ENCODE assay signal across 23 mouse cellular contexts in genomic region chr6:100092870-100093269, GRCm38 (mm10).
DNase-seq lines count a peak whose midpoint lies in the region; ATAC-seq and TF ChIP-seq lines count a peak whose summit lies in the region.
"Had no signal": no experiment of that assay in that cellular context is flagged by ENCODE, and none has a peak within 500 bp of the region (broad histone marks: within the 10 kb centered on the region; RNA-seq: fewer than 3 reads in every experiment).

No protein-coding gene starts in this region.

- no peak overlapping the region for H3K9ac ChIP-seq in stomach, embryonic 14.5 days (replicated peaks; ENCODE audit: low read depth, low read length)
- no peak overlapping the region for H3K9ac ChIP-seq in stomach, postnatal 0 days (ENCODE audit: low read length)
- no peak overlapping the region for H3K9ac ChIP-seq in limb, embryonic 13.5 days
- H3K9ac ChIP-seq in liver, embryonic 12.5 days = no peak overlapping the region
- H3K9ac ChIP-seq: embryonic facial prominence, embryonic 13.5 days; forebrain, embryonic 12.5 days; heart, embryonic 15.5 days; hindbrain, embryonic 13.5 days; liver, embryonic 13.5 days; lung, embryonic 15.5 days had no signal

- 35% methylated on average over 8 of the region's 8 CpGs for WGBS in stomach, embryonic 14.5 days
- 43% methylated on average over 8 of the region's 8 CpGs for WGBS in stomach, postnatal 0 days
- WGBS in limb, embryonic 13.5 days = 6% methylated on average over 8 of the region's 8 CpGs
- 65% methylated on average over 8 of the region's 8 CpGs for WGBS in liver, embryonic 12.5 days (ENCODE audit: insufficient replicate concordance)

- no peaks in the 10 kb centered on the region for H3K36me3 ChIP-seq in stomach, embryonic 14.5 days (ENCODE audit: control insufficient read depth, insufficient read depth, low read length)
- H3K36me3 ChIP-seq in stomach, postnatal 0 days (ENCODE audit: control insufficient read depth, insufficient read depth, low read length) = no peaks in the 10 kb centered on the region
- no peaks in the 10 kb centered on the region for H3K36me3 ChIP-seq in limb, embryonic 13.5 days
- no peaks in the 10 kb centered on the region for H3K36me3 ChIP-seq in liver, embryonic 12.5 days
- H3K36me3 ChIP-seq: embryonic facial prominence, embryonic 13.5 days; forebrain, embryonic 12.5 days; heart, embryonic 15.5 days; hindbrain, embryonic 13.5 days; liver, embryonic 13.5 days; lung, embryonic 15.5 days had no signal

- peak; percentile 25 for DNase-seq in kidney, postnatal 10 days
- no peak for DNase-seq in kidney, adult 11 months
- no peak for DNase-seq in stomach, postnatal 0 days (ENCODE audit: low spot score)
- no peak for DNase-seq in gastrocnemius, adult 18-20 months (ENCODE audit: low spot score)
- DNase-seq: adrenal gland, postnatal 10 days; cerebellum, adult 8-10 months; heart, postnatal 36 days; liver, embryonic 13.5 days; right cerebral cortex, postnatal 14 days; thymus, postnatal 25 days had no signal

- H3K27ac ChIP-seq in stomach, embryonic 14.5 days (ENCODE audit: low read length) = no peak overlapping the region
- no peak overlapping the region for H3K27ac ChIP-seq in stomach, postnatal 0 days (replicated peaks)
- no peak overlapping the region for H3K27ac ChIP-seq in limb, embryonic 13.5 days
- H3K27ac ChIP-seq in liver, embryonic 12.5 days = no peak overlapping the region
- H3K27ac ChIP-seq: embryonic facial prominence, embryonic 13.5 days; forebrain, embryonic 12.5 days; heart, embryonic 15.5 days; hindbrain, embryonic 13.5 days; left cerebral cortex, adult 2 months; liver, embryonic 13.5 days; lung, embryonic 15.5 days; macrophage had no signal

- TF ChIP-seq CTCF in stomach, postnatal 0 days (IDR thresholded peaks at IDR 0.05; ENCODE audit: low read depth) = no peak

- no peaks in the 10 kb centered on the region for H3K9me3 ChIP-seq in stomach, embryonic 14.5 days (ENCODE audit: control insufficient read depth, low read depth, low read length)
- no peaks in the 10 kb centered on the region for H3K9me3 ChIP-seq in stomach, postnatal 0 days (ENCODE audit: control insufficient read depth, low read length)
- no peaks in the 10 kb centered on the region for H3K9me3 ChIP-seq in limb, embryonic 13.5 days
- H3K9me3 ChIP-seq in liver, embryonic 12.5 days (replicated peaks) = no peaks in the 10 kb centered on the region
- H3K9me3 ChIP-seq: embryonic facial prominence, embryonic 13.5 days; forebrain, embryonic 12.5 days; heart, embryonic 15.5 days; hindbrain, embryonic 13.5 days; liver, embryonic 13.5 days; lung, embryonic 15.5 days had no signal

- no peak overlapping the region for H3K4me3 ChIP-seq in stomach, embryonic 14.5 days (ENCODE audit: low read depth, low read length)
- H3K4me3 ChIP-seq in stomach, postnatal 0 days (ENCODE audit: low read depth, low read length) = no peak overlapping the region
- no peak overlapping the region for H3K4me3 ChIP-seq in limb, embryonic 13.5 days
- no peak overlapping the region for H3K4me3 ChIP-seq in liver, embryonic 12.5 days
- H3K4me3 ChIP-seq: embryonic facial prominence, embryonic 13.5 days; erythroblast, embryonic 14.5 days; forebrain, embryonic 12.5 days; heart, embryonic 15.5 days; hindbrain, embryonic 13.5 days; left cerebral cortex, adult 2 months; liver, embryonic 13.5 days; lung, embryonic 15.5 days had no signal

- peaks cover 3% of the 10 kb centered on the region; the same call in 1 of the 2 replicates for H3K4me1 ChIP-seq in stomach, embryonic 14.5 days (ENCODE audit: control insufficient read depth, insufficient read depth, low read length)
- peaks cover 2% of the 10 kb centered on the region; the same call in 1 of the 2 replicates for H3K4me1 ChIP-seq in stomach, postnatal 0 days (replicated peaks; ENCODE audit: control insufficient read depth, insufficient read depth)
- peaks cover 12% of the 10 kb centered on the region for H3K4me1 ChIP-seq in limb, embryonic 13.5 days
- peaks cover 8% of the 10 kb centered on the region; the same call in 1 of the 2 replicates for H3K4me1 ChIP-seq in liver, embryonic 12.5 days
- H3K4me1 ChIP-seq: forebrain, embryonic 12.5 days; hindbrain, embryonic 13.5 days; lung, embryonic 15.5 days had no signal

- TF ChIP-seq EP300 in stomach, postnatal 0 days (optimal IDR thresholded peaks at IDR 0.05) = no peak

- H3K4me2 ChIP-seq in stomach, embryonic 14.5 days (replicated peaks; ENCODE audit: low read depth, low read length) = no peak overlapping the region
- H3K4me2 ChIP-seq in stomach, postnatal 0 days (replicated peaks; ENCODE audit: low read depth) = no peak overlapping the region
- H3K4me2 ChIP-seq in limb, embryonic 13.5 days (replicated peaks) = no peak overlapping the region
- no peak overlapping the region for H3K4me2 ChIP-seq in liver, embryonic 12.5 days
- H3K4me2 ChIP-seq: embryonic facial prominence, embryonic 13.5 days; forebrain, embryonic 12.5 days; heart, embryonic 15.5 days; hindbrain, embryonic 13.5 days; liver, embryonic 13.5 days; lung, embryonic 15.5 days; midbrain, embryonic 11.5 days had no signal

- peak; percentile 35; the same call in 1 of the 2 replicates for ATAC-seq in stomach, embryonic 14.5 days (ENCODE audit: insufficient number of reproducible peaks, insufficient read depth, low FRiP score, low read depth)
- ATAC-seq in stomach, postnatal 0 days (ENCODE audit: low FRiP score, low TSS enrichment) = no peak
- ATAC-seq in limb, embryonic 13.5 days (ENCODE audit: low FRiP score, low read depth) = peak; percentile 91
- ATAC-seq in liver, embryonic 12.5 days = no peak
- ATAC-seq: inflammation-experienced regulatory T-cells, adult 6 months had no signal

- H3K27me3 ChIP-seq in stomach, embryonic 14.5 days (ENCODE audit: control insufficient read depth, insufficient read depth, low read length) = no peaks in the 10 kb centered on the region
- H3K27me3 ChIP-seq in stomach, postnatal 0 days (ENCODE audit: control insufficient read depth, insufficient read depth, low read length) = no peaks in the 10 kb centered on the region
- peaks cover 53% of the 10 kb centered on the region for H3K27me3 ChIP-seq in limb, embryonic 13.5 days
- peaks cover 13% of the 10 kb centered on the region for H3K27me3 ChIP-seq in liver, embryonic 12.5 days (replicated peaks)
- H3K27me3 ChIP-seq: embryonic facial prominence, embryonic 13.5 days; forebrain, embryonic 12.5 days; lung, embryonic 15.5 days had no signal

Comparison
In these comparisons a context has a peak if more than half of its experiments do, and no peak if none do; other contexts are left out.
1. ATAC-seq: peak in stomach, embryonic 14.5 days (single experiment) and limb, embryonic 13.5 days (single experiment); none in stomach, postnatal 0 days (single experiment) and liver, embryonic 12.5 days (single experiment).